Mouse (Mus musculus): ENCODE results near the gene Des. TPM values are rescaled to one million over a fixed set of nuclear protein-coding genes. Genes with fewer than 3 reads are reported as not detected.
A peak's percentile ranks its signal among the peaks of the same experiment; 100 is the strongest.

The Des gene
- polyA plus RNA-seq (2012; rRNA removed), result 1,825 and 2,682 TPM in 2 replicates

DNA sequence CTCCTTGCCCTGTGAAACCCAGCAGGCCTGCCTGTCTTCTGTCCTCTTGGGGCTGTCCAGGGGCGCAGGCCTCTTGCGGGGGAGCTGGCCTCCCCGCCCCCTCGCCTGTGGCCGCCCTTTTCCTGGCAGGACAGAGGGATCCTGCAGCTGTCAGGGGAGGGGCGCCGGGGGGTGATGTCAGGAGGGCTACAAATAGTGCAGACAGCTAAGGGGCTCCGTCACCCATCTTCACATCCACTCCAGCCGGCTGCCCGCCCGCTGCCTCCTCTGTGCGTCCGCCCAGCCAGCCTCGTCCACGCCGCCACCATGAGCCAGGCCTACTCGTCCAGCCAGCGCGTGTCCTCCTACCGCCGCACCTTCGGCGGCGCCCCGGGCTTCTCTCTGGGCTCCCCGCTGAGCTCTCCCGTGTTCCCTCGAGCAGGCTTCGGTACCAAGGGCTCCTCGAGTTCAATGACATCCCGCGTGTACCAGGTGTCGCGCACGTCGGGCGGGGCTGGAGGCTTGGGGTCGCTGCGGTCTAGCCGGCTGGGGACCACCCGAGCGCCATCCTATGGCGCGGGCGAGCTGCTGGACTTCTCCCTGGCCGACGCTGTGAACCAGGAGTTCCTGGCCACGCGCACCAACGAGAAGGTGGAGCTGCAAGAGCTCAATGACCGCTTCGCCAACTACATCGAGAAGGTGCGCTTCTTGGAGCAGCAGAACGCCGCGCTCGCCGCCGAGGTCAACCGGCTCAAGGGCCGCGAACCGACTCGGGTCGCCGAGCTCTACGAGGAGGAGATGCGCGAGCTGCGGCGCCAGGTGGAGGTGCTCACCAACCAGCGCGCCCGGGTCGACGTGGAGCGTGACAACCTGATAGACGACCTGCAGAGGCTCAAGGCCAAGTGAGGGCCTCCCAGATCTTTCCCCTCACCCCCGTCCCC lies at the start of gene Des:
TSS of gene Des (plus strand) at position 218 of the 920 bp plus-strand sequence.
- peak; percentile 69 for DNase-seq (ENCODE audit: low spot score)

DNA sequence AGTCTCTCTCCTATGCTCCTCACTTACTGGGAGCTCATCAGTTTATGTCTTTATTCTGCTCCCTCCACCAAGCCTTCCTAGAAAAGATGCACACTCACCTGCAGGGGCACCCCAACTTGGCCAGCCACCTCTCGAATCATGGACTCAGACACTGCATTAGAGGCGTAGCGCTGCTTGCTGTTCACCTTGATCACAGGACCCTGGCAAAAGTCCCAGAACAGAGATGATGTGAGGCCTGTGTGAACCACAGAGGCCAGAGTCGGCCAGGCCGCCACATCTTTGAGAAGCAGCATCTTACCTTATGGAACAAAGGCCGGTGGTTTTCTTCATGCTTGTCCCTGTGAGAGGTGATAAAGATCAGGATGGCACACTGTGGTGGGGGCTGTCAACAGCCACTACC lies 48.4 kb upstream of the Des start:
- no peak for DNase-seq (ENCODE audit: low spot score)

DNA sequence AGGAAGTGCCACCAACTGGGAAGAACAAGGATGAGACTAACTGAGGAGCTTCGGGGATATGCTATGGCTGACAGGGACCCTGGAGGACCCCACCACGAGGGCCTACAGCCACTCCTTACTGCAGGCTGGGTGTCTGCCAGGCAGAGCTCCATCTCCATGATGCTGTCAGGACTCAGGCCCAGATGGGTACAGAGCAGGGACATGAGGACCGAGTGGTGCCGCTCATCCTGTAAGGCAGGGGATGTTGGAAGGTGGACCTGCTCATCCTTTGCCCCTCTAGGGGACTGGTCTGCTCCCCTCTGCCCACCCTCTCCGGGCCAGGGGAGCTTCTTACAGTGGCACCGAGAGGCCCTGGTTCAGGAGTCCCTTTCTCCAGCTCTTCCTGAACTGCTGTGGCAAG lies 45.1 kb upstream of the Des start:
- DNase-seq (ENCODE audit: low spot score), result peak; percentile 25

DNA sequence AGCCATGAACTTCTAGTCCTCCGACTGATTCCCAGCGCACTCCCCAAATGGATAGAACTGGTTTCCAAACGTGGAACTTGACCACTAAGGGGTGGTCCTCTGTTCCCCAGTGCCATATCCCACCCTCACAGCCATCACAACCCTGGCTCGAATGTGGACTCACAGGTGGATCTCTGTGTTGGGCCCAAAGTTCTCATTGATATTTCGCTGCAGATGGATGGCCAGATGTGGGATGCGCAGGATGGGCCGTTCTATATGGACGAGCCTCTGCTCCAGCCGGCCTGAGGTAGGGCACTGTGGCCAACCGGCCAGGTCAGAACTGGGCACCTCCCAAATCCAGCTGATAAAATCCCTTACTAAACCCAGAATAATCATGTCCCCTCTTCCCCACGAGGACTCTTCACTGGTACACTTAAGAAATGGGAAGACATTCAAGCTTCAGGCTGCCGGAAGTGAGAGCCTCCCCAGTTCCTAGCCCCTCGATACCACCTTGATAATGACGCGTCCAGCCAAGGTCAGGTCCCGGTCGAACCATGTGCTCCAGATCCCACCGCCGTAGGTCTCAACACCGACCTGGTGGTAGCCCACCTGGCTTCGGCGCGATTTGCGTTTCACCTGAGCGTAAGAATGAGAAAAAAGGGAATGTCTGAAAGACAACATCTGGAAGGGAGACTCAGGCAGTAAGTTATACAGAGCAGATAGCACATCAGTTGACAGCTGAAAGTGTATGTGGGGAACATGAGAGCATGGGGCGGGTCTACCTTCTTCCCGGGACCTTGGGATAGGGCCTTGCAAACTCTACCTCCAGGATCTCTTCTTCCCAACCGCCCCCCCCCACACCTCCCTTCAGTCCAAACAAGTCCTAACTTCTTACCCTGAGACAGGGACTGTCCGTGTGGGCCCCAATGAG lies 44.4 kb upstream of the Des start:
- DNase-seq (ENCODE audit: low spot score), result no peak

DNA sequence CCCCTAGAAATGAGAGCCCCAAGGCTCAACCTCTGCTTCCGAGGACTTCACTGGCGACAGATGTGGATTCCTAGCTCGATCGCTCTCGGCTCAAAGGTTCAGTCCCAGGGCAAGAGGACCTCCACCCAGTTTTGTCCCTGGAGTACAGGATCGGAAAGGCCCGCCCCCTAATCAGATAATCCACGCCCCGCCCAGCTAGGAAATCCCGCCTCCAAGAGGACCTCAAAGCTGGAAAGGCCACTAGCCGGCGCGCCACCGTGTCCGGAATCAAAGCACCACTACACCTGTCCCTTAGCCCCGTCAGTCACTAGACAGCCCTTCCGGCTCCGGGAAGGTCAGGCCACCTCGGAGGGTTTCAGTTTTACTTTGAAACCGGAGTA lies 43.3 kb upstream of the Des start:
- no peak for DNase-seq (ENCODE audit: low spot score)

DNA sequence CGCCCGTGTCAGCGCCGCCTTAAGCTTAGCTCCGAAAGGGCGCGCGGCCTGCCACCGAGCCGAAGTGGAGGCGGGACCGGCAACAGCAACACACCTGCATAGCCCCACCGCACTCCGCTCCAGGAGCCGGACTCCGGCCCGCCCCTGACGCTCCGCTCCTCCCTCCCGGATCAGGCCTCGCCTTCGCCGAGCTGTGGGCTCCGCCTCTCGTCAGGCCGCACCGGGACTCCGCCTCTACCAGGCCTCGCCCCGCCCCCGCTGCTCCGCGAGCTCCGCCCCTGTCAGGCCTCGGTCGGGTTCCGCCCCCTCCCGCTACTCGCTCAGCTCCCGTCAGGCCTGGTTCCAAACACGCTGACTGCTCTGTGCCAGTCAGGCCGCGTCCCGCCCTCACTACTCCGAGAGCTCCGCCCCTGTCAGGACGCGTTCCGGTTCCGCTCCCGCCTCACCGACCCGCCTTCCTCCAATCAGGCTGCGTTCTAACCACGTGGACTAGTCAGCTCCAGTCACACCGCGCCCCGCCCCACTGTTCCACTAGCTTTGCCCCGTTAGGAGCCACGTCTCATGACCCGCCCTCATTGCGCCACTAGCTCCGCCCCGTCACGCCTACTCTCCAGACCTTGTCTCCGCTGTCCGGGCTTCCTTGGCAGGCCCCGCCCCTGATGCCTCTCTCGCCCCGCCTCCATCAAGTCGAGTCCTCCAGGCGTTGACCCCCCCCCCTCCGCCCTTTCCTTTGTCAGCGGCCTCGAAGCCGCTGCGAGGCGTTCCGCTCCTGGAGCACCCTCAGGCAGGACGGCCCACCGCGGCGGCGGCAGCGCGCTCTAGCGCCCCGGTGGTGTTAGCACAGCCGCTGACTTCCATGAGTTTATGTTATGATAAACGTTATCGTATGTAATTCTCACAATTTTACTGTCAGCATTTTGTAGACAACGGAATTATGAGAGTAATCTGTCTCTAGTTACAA lies 42.6 kb upstream of the Des start, which contains the start of gene Dnpep:
TSS of gene Dnpep (minus strand) at position 750 of the 961 bp plus-strand sequence.
- peak; percentile 98 for DNase-seq (ENCODE audit: low spot score)

DNA sequence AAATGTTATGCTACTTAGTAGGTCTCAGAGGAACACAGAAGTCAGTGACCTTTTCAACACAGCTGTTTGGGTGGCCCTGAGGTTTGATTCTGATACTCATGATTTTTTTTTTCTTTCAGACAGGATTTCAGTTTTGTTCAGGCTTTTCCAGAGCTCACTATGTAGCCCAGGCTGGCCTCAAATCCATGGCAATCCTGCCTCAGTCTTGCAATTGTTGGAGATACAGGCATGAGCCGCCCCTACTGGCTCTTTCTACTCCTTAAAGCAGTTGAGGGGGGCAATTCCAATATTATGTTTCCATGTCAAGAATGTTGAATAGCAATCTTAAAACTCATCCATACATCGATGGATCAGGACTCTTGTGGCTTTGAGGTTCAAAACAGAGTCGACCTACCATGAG lies 41.8 kb upstream of the Des start:
- no peak for DNase-seq (ENCODE audit: low spot score)

DNA sequence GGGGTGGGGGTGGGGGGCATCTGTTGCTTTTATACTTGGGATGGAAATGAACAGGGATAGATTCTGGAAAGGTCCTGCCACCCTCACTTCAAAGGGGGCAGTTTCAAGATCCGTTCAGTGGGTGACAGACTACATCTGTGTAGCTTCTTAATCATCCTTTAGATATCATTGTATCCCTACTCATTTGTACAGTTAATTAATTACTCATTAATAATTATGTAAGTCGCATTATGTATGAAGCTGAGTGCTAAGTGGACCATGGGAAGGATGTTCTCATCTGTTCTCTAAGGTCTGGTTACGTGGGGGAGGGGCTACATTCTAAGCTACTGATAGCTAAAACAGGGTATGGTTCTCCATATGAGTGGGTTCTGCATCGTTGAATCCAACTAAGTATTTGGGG lies 41.4 kb upstream of the Des start:
- no peak for DNase-seq (ENCODE audit: low spot score)

DNA sequence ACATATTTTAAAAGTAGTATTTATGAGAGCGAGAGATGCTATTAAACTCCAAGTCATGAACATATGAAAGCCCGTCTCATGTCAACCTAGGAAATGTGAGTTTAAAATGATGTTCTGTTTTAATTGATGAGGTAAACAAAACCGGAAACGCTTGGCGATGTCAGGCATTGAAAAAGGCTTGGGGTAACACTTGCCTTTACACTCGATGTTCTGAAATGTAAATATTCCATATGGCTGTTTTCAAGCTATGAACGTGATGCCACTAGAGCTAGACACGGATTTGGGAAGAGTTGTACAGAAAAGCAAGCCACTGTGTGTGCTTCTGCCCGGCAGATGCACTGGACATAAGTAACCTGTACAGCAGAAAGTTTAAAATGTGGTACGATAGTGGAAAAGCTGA lies 41.0 kb upstream of the Des start:
- DNase-seq (ENCODE audit: low spot score), result no peak

DNA sequence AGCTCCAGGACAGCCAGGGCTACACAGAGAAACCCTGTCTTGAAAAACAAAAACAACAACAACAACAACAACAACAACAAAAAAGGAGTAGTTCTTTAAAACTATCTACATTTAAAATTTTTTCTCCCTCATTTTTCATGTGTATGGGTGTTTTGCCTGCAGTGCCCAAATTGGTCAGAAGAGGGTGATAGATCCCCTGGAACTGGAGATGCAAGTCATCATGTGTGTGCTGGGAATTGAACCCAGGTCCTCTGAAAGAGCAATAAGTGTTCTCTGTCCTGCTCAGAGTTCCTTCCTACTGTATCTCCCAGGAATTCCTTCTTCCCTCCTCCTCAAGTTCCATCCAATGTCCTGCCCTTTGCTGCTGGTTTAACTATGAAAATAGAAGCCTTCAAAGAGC lies 32.7 kb upstream of the Des start:
- DNase-seq (ENCODE audit: low spot score), result no peak

DNA sequence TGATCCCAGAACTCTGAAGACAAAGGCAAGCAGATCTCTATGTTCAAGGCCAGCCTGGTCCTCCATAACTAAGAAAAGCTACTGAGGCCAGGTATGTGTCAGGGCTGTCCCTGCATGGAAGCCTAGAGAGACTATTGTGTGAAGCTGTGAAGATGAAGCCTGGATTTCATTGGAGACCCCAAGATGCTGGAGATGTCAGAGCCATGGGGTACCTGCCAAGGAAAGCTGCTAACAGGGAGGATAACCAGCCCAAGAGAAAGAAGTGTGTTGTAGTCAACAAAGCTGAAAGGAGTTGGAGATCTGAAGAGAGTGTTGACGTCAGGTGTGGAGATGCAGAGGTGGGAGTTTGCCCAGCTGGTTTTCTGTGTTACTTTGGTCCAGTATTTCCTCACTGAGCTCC lies 28.9 kb upstream of the Des start:
- DNase-seq (ENCODE audit: low spot score), result no peak

DNA sequence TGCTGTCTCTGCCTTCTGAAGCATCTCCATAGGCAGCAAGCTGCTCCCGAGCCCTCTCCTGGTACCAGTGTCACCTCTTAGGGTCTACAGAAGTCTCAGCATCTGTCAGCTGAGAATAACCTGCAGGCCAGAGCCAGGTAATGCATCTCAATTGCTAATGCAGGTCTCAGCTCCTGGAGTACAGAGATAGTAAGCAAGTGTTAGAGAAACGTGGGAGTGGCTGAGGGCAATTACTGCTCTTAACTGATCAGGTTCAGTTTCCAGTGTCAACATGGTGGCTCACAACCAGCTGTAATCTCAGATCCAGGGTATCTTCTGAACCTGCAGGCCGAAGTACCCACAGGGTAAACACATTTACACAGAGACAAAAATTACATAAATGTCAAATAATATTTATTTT lies 23.7 kb upstream of the Des start:
- DNase-seq (ENCODE audit: low spot score), result no peak

DNA sequence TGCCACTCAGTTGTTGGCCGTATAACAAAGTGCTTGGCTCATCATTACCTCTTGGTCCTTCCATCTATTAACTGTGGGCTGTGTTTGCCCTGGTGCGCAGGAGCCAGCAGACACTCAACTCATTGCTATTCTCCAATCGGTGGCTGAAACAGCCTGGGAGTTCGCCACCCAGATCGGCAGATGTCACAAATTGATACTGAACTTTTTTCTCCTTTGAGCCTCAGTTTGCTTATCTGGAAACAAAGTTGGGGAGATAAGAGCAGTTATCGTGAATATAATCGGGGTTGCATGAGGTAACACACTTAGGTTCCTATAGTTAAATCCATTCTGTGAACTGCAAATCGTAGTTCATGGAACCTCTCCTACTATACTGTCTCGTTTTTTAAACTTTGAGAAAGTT lies 23.0 kb upstream of the Des start:
- DNase-seq (ENCODE audit: low spot score), result no peak

DNA sequence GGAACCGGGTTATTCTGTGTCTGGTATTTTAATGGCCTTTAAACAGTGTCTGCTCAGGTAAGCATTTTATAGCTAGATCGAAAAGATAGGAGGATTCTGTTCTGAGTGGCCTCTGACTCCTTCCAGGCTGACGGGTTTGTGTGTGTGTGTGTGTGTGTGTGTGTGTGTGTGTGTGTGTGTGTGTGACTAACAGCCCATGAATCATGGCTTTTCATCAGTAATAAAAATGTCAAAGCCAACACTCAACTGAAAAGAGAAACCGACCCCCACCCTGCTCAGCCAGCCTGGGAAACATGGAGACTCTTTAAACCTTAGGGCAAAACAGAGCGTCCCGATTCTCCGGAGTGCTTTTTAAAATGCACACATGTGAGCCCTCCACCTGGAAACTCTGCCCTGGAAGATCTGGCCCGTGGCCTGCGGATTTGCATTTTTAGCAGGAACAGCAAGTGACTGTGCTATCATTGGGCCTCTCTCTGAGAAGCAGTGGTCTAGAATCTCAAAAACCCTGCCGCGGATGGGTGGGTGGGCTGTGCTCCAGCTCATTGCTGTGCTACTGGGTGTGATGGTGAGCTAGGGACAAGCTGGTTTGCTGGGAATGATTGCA lies 21.9 kb upstream of the Des start:
- DNase-seq (ENCODE audit: low spot score), result no peak

DNA sequence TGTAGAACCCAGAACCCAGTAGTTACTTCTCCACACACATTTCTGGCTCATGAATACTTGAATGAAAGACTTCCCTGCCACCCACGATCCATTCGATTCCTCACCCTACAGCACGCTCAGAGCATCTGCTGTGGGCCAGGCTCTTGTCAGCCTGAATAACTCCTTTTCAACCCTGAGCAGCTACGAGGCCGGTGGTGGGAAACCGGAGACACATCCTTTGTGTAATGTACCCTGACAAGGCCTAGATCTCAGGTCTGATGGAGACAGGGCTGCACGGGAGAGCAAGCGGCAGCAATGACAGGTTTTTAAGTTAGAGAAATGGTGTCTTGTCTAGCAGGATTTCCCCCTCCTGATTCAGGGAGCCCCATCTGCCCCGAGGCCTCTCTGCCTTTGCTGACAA lies 20.8 kb upstream of the Des start:
- no peak for DNase-seq (ENCODE audit: low spot score)

DNA sequence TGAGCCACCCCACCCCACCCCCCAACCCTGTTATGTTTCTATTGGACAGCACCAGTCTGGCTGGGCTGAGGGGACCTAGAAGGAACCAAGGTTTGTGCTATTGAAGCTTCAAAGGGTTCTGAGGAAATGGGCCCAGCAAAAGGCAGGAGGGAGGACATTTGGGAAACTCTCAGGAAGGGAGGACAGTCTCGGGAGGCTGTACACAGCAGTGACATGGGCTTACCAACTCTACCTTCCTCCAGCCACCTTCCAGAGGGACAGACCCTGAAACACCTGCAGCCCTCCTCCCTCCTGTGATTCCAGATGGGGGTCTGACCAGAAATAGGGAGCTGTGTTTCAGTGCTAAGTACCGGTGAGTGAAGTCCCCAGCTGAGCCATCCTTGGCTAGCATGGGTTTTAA lies 19.6 kb upstream of the Des start:
- no peak for DNase-seq (ENCODE audit: low spot score)

DNA sequence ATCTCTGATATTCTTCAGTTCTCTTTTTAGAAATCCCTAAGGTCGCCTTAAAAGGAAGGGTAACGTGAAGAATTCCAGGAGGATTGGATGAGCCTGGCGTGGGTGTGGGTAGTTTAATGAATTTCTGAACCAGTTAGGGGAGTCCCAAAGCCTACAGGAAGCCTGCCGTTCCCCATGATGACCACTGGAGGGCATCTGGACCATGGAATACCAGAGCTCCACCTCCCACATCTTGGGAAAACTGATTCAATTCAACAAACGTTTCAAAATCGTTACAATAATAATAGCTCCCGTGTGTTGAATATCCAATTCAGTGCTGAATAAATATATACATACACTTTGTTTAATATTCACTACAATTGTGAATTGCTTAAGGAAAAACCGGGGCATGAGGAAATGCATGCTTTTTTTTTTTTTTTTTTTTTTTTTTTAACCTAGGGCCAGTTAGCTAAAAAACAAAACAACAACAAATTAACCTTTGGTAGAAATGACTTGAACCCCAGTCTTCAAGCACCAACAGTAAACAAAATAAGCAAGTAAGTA lies 17.2 kb upstream of the Des start:
- no peak for DNase-seq (ENCODE audit: low spot score)

DNA sequence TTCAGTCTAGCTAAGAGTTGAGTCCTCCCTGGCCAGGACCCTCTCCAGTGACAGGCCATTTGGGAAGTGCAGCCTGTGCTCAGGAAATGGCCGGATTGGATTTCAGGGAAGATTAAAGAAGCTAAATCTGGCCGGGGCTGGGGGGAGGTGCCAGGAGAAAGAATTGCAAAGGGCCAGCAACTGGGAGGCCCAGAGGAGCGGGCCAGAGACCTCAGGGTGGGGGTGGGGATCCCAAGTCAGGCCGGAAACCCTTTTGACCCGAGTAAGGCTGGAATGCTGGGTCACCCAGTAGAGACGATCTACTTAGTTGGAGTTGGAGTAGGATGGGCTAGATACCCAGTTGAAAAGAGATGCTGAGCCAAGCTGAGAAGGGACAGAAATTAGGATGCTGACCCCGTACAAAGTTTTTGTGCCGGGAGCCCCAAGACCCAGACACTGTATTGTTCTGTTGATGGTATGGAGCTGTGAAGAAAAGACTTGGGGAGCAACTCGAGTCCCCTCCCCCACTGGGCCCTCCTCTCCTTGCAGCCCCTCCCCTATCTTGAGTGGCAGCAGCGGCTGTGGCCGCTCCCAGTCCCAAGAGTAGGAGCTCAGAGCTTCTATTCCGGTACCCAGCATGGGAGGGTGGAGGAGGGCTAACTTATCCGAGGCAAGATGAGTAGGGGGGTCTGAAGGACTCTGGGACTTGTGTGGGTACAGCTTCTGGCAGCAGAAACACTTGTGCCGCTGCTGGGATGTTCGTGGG lies 15.7 kb upstream of the Des start:
- DNase-seq (ENCODE audit: low spot score), result no peak

DNA sequence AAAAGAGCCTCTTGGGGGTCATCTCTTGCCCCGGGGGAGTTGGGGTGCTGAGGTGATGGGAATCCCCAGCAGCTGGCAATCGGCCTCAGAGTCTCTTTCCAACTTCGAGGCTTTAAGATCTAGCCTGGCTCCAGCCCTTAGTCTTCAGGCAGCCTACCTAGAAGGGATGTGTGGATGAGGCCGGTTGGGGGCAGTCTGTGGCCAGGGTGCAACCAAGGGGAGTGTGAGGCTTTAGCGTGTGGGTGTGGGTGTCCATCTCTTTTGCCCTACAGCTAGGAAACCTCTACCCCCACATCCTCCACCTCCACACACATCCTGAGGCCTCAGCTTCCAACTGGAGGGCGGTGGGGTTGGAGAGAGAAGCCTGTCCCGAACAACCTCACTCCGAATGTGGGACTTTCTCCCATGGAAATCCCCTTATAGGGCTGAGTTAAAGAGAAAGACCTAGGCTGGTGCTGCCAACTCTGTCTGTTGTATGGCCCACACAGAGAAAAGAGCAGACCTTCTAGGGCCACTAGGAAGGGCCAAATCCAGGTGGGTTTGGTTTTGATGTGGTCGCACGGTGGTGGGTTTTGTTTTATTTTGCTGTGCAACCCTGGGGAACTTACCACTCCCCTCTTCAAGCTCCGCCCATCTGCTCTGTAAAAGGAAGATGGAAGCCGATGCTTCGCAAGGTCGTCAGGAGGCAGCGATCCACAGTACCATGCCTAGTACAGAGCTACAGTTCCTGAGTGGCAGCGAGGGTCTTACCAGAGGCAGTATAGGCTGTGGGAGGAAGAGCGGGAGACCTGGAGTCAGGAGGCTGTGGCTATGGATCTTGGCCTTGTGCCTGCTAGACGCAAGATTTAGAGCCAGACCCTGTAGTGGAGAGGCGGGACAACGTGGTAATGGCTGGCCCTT lies 14.8 kb upstream of the Des start:
- DNase-seq (ENCODE audit: low spot score), result no peak

All from urinary bladder, adult 2 months (tissue).